Mouse (Mus musculus): Measurements from ENCODE around the gene Large1. TPM values are rescaled to one million over a fixed set of nuclear protein-coding genes. Genes with fewer than 3 reads are reported as not detected.
"Not testable (repeated sequence)": the region's sequence is repeated elsewhere in the genome, so short reads cannot be mapped to it uniquely, and the experiment has no call there.

Gene Large1
- polyA plus RNA-seq, 1 experiment, result 2.1 TPM

- no peak overlapping the region for H3K27ac ChIP-seq (ENCODE audit: insufficient read depth, low read length)
- no peaks in the 10 kb centered on the region for H3K36me3 ChIP-seq (ENCODE audit: control insufficient read depth, insufficient read depth, low read length)
- 77% methylated on average over 4 of the region's 4 CpGs for WGBS
- H3K27me3 ChIP-seq (ENCODE audit: control insufficient read depth, insufficient read depth, low read length), result no peaks in the 10 kb centered on the region
- DNase-seq (ENCODE audit: low read depth in 1 of 2, low spot score in 2 of 2), result no peak
- no peak overlapping the region for H3K4me3 ChIP-seq (ENCODE audit: extremely low read depth, insufficient read depth, insufficient read length)
- TF ChIP-seq CTCF (IDR thresholded peaks at IDR 0.05; ENCODE audit: extremely low read depth, insufficient read depth, insufficient read length, insufficient replicate concordance), result no peak
- H3K4me1 ChIP-seq (ENCODE audit: control insufficient read depth, insufficient read depth, insufficient read length), result no peaks in the 10 kb centered on the region
These were observed 77.3 kb downstream of the Large1 start for GRCm38 (mm10) chr8:73276015-73276414.

GRCm38 (mm10) chr8:73275445-73275844 lies 77.9 kb downstream of the Large1 start:
- not testable (repeated sequence) for DNase-seq (ENCODE audit: low read depth in 1 of 2, low spot score in 2 of 2); H3K27ac ChIP-seq (ENCODE audit: insufficient read depth, low read length); H3K4me1 ChIP-seq (ENCODE audit: control insufficient read depth, insufficient read depth, insufficient read length); H3K27me3 ChIP-seq (ENCODE audit: control insufficient read depth, insufficient read depth, low read length); H3K36me3 ChIP-seq (ENCODE audit: control insufficient read depth, insufficient read depth, low read length); H3K4me3 ChIP-seq (ENCODE audit: extremely low read depth, insufficient read depth, insufficient read length)
- 87% methylated on average over 4 of the region's 4 CpGs for WGBS

- no peak overlapping the region for H3K27ac ChIP-seq (ENCODE audit: insufficient read depth, low read length)
- TF ChIP-seq POLR2A (IDR thresholded peaks at IDR 0.05; ENCODE audit: low read depth, low read length) (no peak), CTCF (IDR thresholded peaks at IDR 0.05; ENCODE audit: extremely low read depth, insufficient read depth, insufficient read length, insufficient replicate concordance) (no peak)
These were observed 80.2 kb downstream of the Large1 start for GRCm38 (mm10) chr8:73273150-73273549.

GRCm38 (mm10) chr8:73270991-73271390 lies 82.3 kb downstream of the Large1 start:
- no peak for TF ChIP-seq POLR2A (IDR thresholded peaks at IDR 0.05; ENCODE audit: low read depth, low read length)
- no peak for TF ChIP-seq CTCF (IDR thresholded peaks at IDR 0.05; ENCODE audit: extremely low read depth, insufficient read depth, insufficient read length, insufficient replicate concordance)
- no peaks in the 10 kb centered on the region for H3K36me3 ChIP-seq (ENCODE audit: control insufficient read depth, insufficient read depth, low read length)
- H3K4me1 ChIP-seq (ENCODE audit: control insufficient read depth, insufficient read depth, insufficient read length), result no peaks in the 10 kb centered on the region
- H3K4me3 ChIP-seq (ENCODE audit: extremely low read depth, insufficient read depth, insufficient read length), result no peak overlapping the region
- no peak overlapping the region for H3K27ac ChIP-seq (ENCODE audit: insufficient read depth, low read length)
- DNase-seq (ENCODE audit: low read depth in 1 of 2, low spot score in 2 of 2), result no peak
- H3K27me3 ChIP-seq (ENCODE audit: control insufficient read depth, insufficient read depth, low read length), result no peaks in the 10 kb centered on the region

More at GRCm38 (mm10) chr8:73273150-73273549, 80.2 kb downstream of the Large1 start:
- no peaks in the 10 kb centered on the region for H3K27me3 ChIP-seq (ENCODE audit: control insufficient read depth, insufficient read depth, low read length)
- no peaks in the 10 kb centered on the region for H3K36me3 ChIP-seq (ENCODE audit: control insufficient read depth, insufficient read depth, low read length)
- DNase-seq (ENCODE audit: low read depth in 1 of 2, low spot score in 2 of 2), result no peak
- H3K4me1 ChIP-seq (ENCODE audit: control insufficient read depth, insufficient read depth, insufficient read length), result no peaks in the 10 kb centered on the region
- no peak overlapping the region for H3K4me3 ChIP-seq (ENCODE audit: extremely low read depth, insufficient read depth, insufficient read length)

GRCm38 (mm10) chr8:73257981-73258380 lies 95.4 kb downstream of the Large1 start:
- WGBS, result 82% methylated on average over 2 of the region's 2 CpGs
- Histone ChIP-seq H3K36me3 (ENCODE audit: control insufficient read depth, insufficient read depth, low read length) (no peaks in the 10 kb centered on the region), H3K4me1 (ENCODE audit: control insufficient read depth, insufficient read depth, insufficient read length) (no peaks in the 10 kb centered on the region), H3K27me3 (ENCODE audit: control insufficient read depth, insufficient read depth, low read length) (no peaks in the 10 kb centered on the region), H3K27ac (ENCODE audit: insufficient read depth, low read length) (no peak overlapping the region), H3K4me3 (ENCODE audit: extremely low read depth, insufficient read depth, insufficient read length) (no peak overlapping the region)
- no peak for TF ChIP-seq POLR2A (IDR thresholded peaks at IDR 0.05; ENCODE audit: low read depth, low read length)
- no peak for TF ChIP-seq CTCF (IDR thresholded peaks at IDR 0.05; ENCODE audit: extremely low read depth, insufficient read depth, insufficient read length, insufficient replicate concordance)
- no peak for DNase-seq (ENCODE audit: low read depth in 1 of 2, low spot score in 2 of 2)

- Histone ChIP-seq H3K36me3 (ENCODE audit: control insufficient read depth, insufficient read depth, low read length) (no peaks in the 10 kb centered on the region), H3K4me3 (ENCODE audit: extremely low read depth, insufficient read depth, insufficient read length) (no peak overlapping the region), H3K27me3 (ENCODE audit: control insufficient read depth, insufficient read depth, low read length) (no peaks in the 10 kb centered on the region), H3K4me1 (ENCODE audit: control insufficient read depth, insufficient read depth, insufficient read length) (no peaks in the 10 kb centered on the region), H3K27ac (ENCODE audit: insufficient read depth, low read length) (no peak overlapping the region)
- WGBS, result 92% methylated on average over 3 of the region's 3 CpGs
- no peak for DNase-seq (ENCODE audit: low read depth in 1 of 2, low spot score in 2 of 2)
- TF ChIP-seq POLR2A (IDR thresholded peaks at IDR 0.05; ENCODE audit: low read depth, low read length) (no peak), CTCF (IDR thresholded peaks at IDR 0.05; ENCODE audit: extremely low read depth, insufficient read depth, insufficient read length, insufficient replicate concordance) (no peak)
These were observed 109.2 kb downstream of the Large1 start for GRCm38 (mm10) chr8:73244186-73244585.

GRCm38 (mm10) chr8:73242066-73242465 lies 111.3 kb downstream of the Large1 start:
- WGBS, result 4% methylated on average over 1 of the region's 1 CpGs
- DNase-seq (ENCODE audit: low read depth in 1 of 2, low spot score in 2 of 2), result no peak
- Histone ChIP-seq H3K27ac (ENCODE audit: insufficient read depth, low read length) (no peak overlapping the region), H3K27me3 (ENCODE audit: control insufficient read depth, insufficient read depth, low read length) (no peaks in the 10 kb centered on the region), H3K4me3 (ENCODE audit: extremely low read depth, insufficient read depth, insufficient read length) (no peak overlapping the region), H3K36me3 (ENCODE audit: control insufficient read depth, insufficient read depth, low read length) (no peaks in the 10 kb centered on the region), H3K4me1 (ENCODE audit: control insufficient read depth, insufficient read depth, insufficient read length) (no peaks in the 10 kb centered on the region)
- TF ChIP-seq POLR2A (IDR thresholded peaks at IDR 0.05; ENCODE audit: low read depth, low read length) (no peak), CTCF (IDR thresholded peaks at IDR 0.05; ENCODE audit: extremely low read depth, insufficient read depth, insufficient read length, insufficient replicate concordance) (no peak)
